Comparison of ENCODE assay signal across 8 mouse cellular contexts in genomic region chr7:3302556-3303275, GRCm38 (mm10). TPM values are rescaled to one million over a fixed set of nuclear protein-coding genes. Genes with fewer than 3 reads are reported as not detected.
DNase-seq lines count a peak whose midpoint lies in the region; ATAC-seq and TF ChIP-seq lines count a peak whose summit lies in the region.

No protein-coding gene starts in this region.

- H3K9me3 ChIP-seq in heart, postnatal 0 days (replicated peaks; ENCODE audit: control insufficient read depth, low read length): no peaks in the 10 kb centered on the region
- no peaks in the 10 kb centered on the region for H3K9me3 ChIP-seq in lung, embryonic 16.5 days (ENCODE audit: control insufficient read depth, low read length)
- H3K9me3 ChIP-seq in stomach, embryonic 14.5 days (ENCODE audit: control insufficient read depth, low read depth, low read length): no peaks in the 10 kb centered on the region

- peak overlapping the region; percentile 94 for H3K4me3 ChIP-seq in cortical plate, adult 2 months (ENCODE audit: insufficient read depth, low read length)
- peak overlapping the region; percentile 43 for H3K4me3 ChIP-seq in heart, postnatal 0 days (ENCODE audit: low read depth, low read length)
- peak overlapping the region; percentile 33 for H3K4me3 ChIP-seq in lung, embryonic 16.5 days (ENCODE audit: low read length)
- H3K4me3 ChIP-seq in stomach, embryonic 14.5 days (ENCODE audit: low read depth, low read length): peak overlapping the region; percentile 25

- TF ChIP-seq EP300 in heart, postnatal 0 days (IDR thresholded peaks at IDR 0.05; ENCODE audit: low read depth): no peak

- peak overlapping the region; percentile 57; the same call in 1 of the 2 replicates for H3K27ac ChIP-seq in cortical plate, adult 2 months (ENCODE audit: insufficient read depth, low read length)
- H3K27ac ChIP-seq in heart, postnatal 0 days (ENCODE audit: low read depth): peak overlapping the region; percentile 74
- no peak overlapping the region for H3K27ac ChIP-seq in lung, embryonic 16.5 days (ENCODE audit: low read length)
- H3K27ac ChIP-seq in stomach, embryonic 14.5 days (ENCODE audit: low read length): no peak overlapping the region

- 3% methylated on average over 16 of the region's 16 CpGs for WGBS in heart, postnatal 0 days
- 1% methylated on average over 16 of the region's 16 CpGs for WGBS in lung, embryonic 16.5 days
- WGBS in stomach, embryonic 14.5 days: 5% methylated on average over 16 of the region's 16 CpGs

- TF ChIP-seq CTCF in cortical plate, adult 2 months (IDR thresholded peaks at IDR 0.05; ENCODE audit: extremely low read depth, insufficient read depth, low read length): peak; percentile 55; the same call in 1 of the 2 replicates
- peak; percentile 68 for TF ChIP-seq CTCF in heart, postnatal 0 days (IDR thresholded peaks at IDR 0.05; ENCODE audit: low read depth)

- DNase-seq in kidney, postnatal 10 days: peak; percentile 24
- DNase-seq in kidney, adult 18-20 months: no peak
- DNase-seq in heart, postnatal 0 days (ENCODE audit: low spot score): peak; percentile 84
- DNase-seq in natural killer cell, adult 2 months (ENCODE audit: low spot score in 2 of 2): no peak

- peak overlapping the region; percentile 52 for H3K9ac ChIP-seq in heart, postnatal 0 days (replicated peaks; ENCODE audit: low read depth, low read length)
- peak overlapping the region; percentile 54 for H3K9ac ChIP-seq in lung, embryonic 16.5 days (ENCODE audit: low read length)
- H3K9ac ChIP-seq in stomach, embryonic 14.5 days (replicated peaks; ENCODE audit: low read depth, low read length): no peak overlapping the region

- no peaks in the 10 kb centered on the region; the same call in 1 of the 2 replicates for H3K4me1 ChIP-seq in cortical plate, adult 2 months (ENCODE audit: control insufficient read depth, insufficient read depth, low read length)
- H3K4me1 ChIP-seq in heart, postnatal 0 days (ENCODE audit: control insufficient read depth, insufficient read depth): peaks cover 12% of the 10 kb centered on the region
- H3K4me1 ChIP-seq in lung, embryonic 16.5 days (replicated peaks; ENCODE audit: control insufficient read depth, insufficient read depth, low read length): peaks cover 16% of the 10 kb centered on the region
- peaks cover 15% of the 10 kb centered on the region; the same call in 1 of the 2 replicates for H3K4me1 ChIP-seq in stomach, embryonic 14.5 days (ENCODE audit: control insufficient read depth, insufficient read depth, low read length)

- ATAC-seq in heart, postnatal 0 days (ENCODE audit: insufficient read depth, low read depth): peak; percentile 46
- peak; percentile 37 for ATAC-seq in lung, embryonic 16.5 days (ENCODE audit: low read depth)
- peak; percentile 11; the same call in 1 of the 2 replicates for ATAC-seq in stomach, embryonic 14.5 days (ENCODE audit: insufficient number of reproducible peaks, insufficient read depth, low FRiP score, low read depth)
- no peak for ATAC-seq in inflammation-experienced regulatory T-cells, adult 6 months

- peaks cover 18% of the 10 kb centered on the region for H3K27me3 ChIP-seq in heart, postnatal 0 days (ENCODE audit: control insufficient read depth, insufficient read depth, low read length)
- peaks cover 21% of the 10 kb centered on the region for H3K27me3 ChIP-seq in lung, embryonic 16.5 days (ENCODE audit: control insufficient read depth, insufficient read depth, low read depth, low read length)
- H3K27me3 ChIP-seq in stomach, embryonic 14.5 days (ENCODE audit: control insufficient read depth, insufficient read depth, low read length): 0 out of 2 replicates have a peak, but pooled peaks cover 4% of the 10 kb centered on the region

- H3K4me2 ChIP-seq in heart, postnatal 0 days (ENCODE audit: low read depth, low read length): peak overlapping the region; percentile 75
- H3K4me2 ChIP-seq in lung, embryonic 16.5 days (ENCODE audit: low read depth, low read length): peak overlapping the region; percentile 56
- peak overlapping the region; percentile 59 for H3K4me2 ChIP-seq in stomach, embryonic 14.5 days (replicated peaks; ENCODE audit: low read depth, low read length)

- peaks cover 22% of the 10 kb centered on the region for H3K36me3 ChIP-seq in heart, postnatal 0 days (replicated peaks; ENCODE audit: control insufficient read depth, insufficient read depth, low read length)
- peaks cover 11% of the 10 kb centered on the region for H3K36me3 ChIP-seq in lung, embryonic 16.5 days (ENCODE audit: control insufficient read depth, insufficient read depth, low read length)
- peaks cover 22% of the 10 kb centered on the region for H3K36me3 ChIP-seq in stomach, embryonic 14.5 days (ENCODE audit: control insufficient read depth, insufficient read depth, low read length)

- no peak for TF ChIP-seq POLR2A in cortical plate, adult 2 months (IDR thresholded peaks at IDR 0.05; ENCODE audit: extremely low read depth, insufficient read depth, low read length)

RNA-seq across cellular contexts. Expression of gene Prkcg, which starts 13.7 kb away (rescaled TPM):
- polyA plus RNA-seq in cortical plate, adult 2 months (2012; rRNA removed): 148 and 167 TPM in 2 replicates
- total RNA-seq in heart, postnatal 0 days (2014; rRNA removed; ENCODE audit: low replicate concordance): 1.8 and 4.2 TPM in 2 replicates
- polyA plus RNA-seq in heart, postnatal 0 days (2015; fragmentation: Nextera tagmentation; extraction: Ambion mirVana): 0.30 and 0.40 TPM in 2 replicates
- polyA plus RNA-seq in lung, embryonic 16.5 days (2015; fragmentation: Nextera tagmentation; extraction: Ambion mirVana): 0.24 and 0.58 TPM in 2 replicates
- polyA plus RNA-seq in stomach, embryonic 14.5 days (2014; fragmentation: Nextera tagmentation; extraction: Ambion mirVana): 0.39 and 0.75 TPM in 2 replicates
- under 1 TPM in 1 of 3 experiments, not detected in 2; 0.82 TPM for polyA plus RNA-seq in inflammation-experienced regulatory T-cells, adult 6 months (2017; shearing (Covaris generic))

RNA-seq across cellular contexts. Expression of gene Myadm, which starts 13.8 kb away (rescaled TPM):
- polyA plus RNA-seq in cortical plate, adult 2 months (2012; rRNA removed): 70.8 and 76.1 TPM in 2 replicates
- total RNA-seq in heart, postnatal 0 days (2014; rRNA removed; ENCODE audit: low replicate concordance): 223 and 238 TPM in 2 replicates
- polyA plus RNA-seq in heart, postnatal 0 days (2015; fragmentation: Nextera tagmentation; extraction: Ambion mirVana): 119 and 123 TPM in 2 replicates
- polyA plus RNA-seq in lung, embryonic 16.5 days (2015; fragmentation: Nextera tagmentation; extraction: Ambion mirVana): 142 and 151 TPM in 2 replicates
- polyA plus RNA-seq in stomach, embryonic 14.5 days (2014; fragmentation: Nextera tagmentation; extraction: Ambion mirVana): 204 and 212 TPM in 2 replicates
- 10 to 100 TPM in 1 of 3 experiments, 1 to 10 TPM in 2; 1.5 to 23.0 (median 4.8) TPM for polyA plus RNA-seq in inflammation-experienced regulatory T-cells, adult 6 months (2017; shearing (Covaris generic))

RNA-seq across cellular contexts. Expression of gene Cacng7, which starts 30.0 kb away (rescaled TPM):
- polyA plus RNA-seq in cortical plate, adult 2 months (2012; rRNA removed): 207 and 214 TPM in 2 replicates
- 4.0 and 6.3 TPM in 2 replicates for total RNA-seq in heart, postnatal 0 days (2014; rRNA removed; ENCODE audit: low replicate concordance)
- 0.15 and 0.29 TPM in 2 replicates for polyA plus RNA-seq in heart, postnatal 0 days (2015; fragmentation: Nextera tagmentation; extraction: Ambion mirVana)
- polyA plus RNA-seq in lung, embryonic 16.5 days (2015; fragmentation: Nextera tagmentation; extraction: Ambion mirVana): 0.24 and 0.55 TPM in 2 replicates
- 3.2 and 3.8 TPM in 2 replicates for polyA plus RNA-seq in stomach, embryonic 14.5 days (2014; fragmentation: Nextera tagmentation; extraction: Ambion mirVana)
- polyA plus RNA-seq in inflammation-experienced regulatory T-cells, adult 6 months (2017; shearing (Covaris generic)): not detected

RNA-seq across cellular contexts. Expression of gene Nlrp12, which starts 53.2 kb away (rescaled TPM):
- 0.04 TPM in 1 of 2 replicates, not detected in the other for polyA plus RNA-seq in cortical plate, adult 2 months (2012; rRNA removed)
- under 0.01 TPM in 1 of 2 replicates, not detected in the other for total RNA-seq in heart, postnatal 0 days (2014; rRNA removed; ENCODE audit: low replicate concordance)
- 0.01 TPM in 2 replicates for polyA plus RNA-seq in heart, postnatal 0 days (2015; fragmentation: Nextera tagmentation; extraction: Ambion mirVana)
- 0.03 TPM in 2 replicates for polyA plus RNA-seq in lung, embryonic 16.5 days (2015; fragmentation: Nextera tagmentation; extraction: Ambion mirVana)
- not detected in 2 replicates for polyA plus RNA-seq in stomach, embryonic 14.5 days (2014; fragmentation: Nextera tagmentation; extraction: Ambion mirVana)
- not detected for polyA plus RNA-seq in inflammation-experienced regulatory T-cells, adult 6 months (2017; shearing (Covaris generic))

Comparison
In these comparisons a context has a peak if more than half of its experiments do, and no peak if none do; other contexts are left out.
1. DNase-seq: peak in kidney, postnatal 10 days (single experiment) and heart, postnatal 0 days (single experiment); none in kidney, adult 18-20 months (single experiment) and natural killer cell, adult 2 months (0 of 2).
2. H3K27ac ChIP-seq: peak in cortical plate, adult 2 months (single experiment) and heart, postnatal 0 days (single experiment); none in lung, embryonic 16.5 days (single experiment) and stomach, embryonic 14.5 days (single experiment).
3. H3K4me3 ChIP-seq: peak in every context shown above with its lines; median percentile 94 in cortical plate, adult 2 months; 43 in heart, postnatal 0 days; 33 in lung, embryonic 16.5 days; 25 in stomach, embryonic 14.5 days.
4. RNA of gene Prkcg, which starts 13.7 kb away (polyA plus RNA-seq): 148 to 167 TPM in cortical plate, adult 2 months; 0.39 to 0.75 TPM in stomach, embryonic 14.5 days, 0.30 to 0.40 TPM in heart, postnatal 0 days, 0.24 to 0.58 TPM in lung, embryonic 16.5 days and 0.82 TPM in inflammation-experienced regulatory T-cells, adult 6 months; every median in the first group is over 10 times any median in the second.
5. RNA of gene Cacng7, which starts 30.0 kb away (polyA plus RNA-seq): 207 to 214 TPM in cortical plate, adult 2 months; 3.2 to 3.8 TPM in stomach, embryonic 14.5 days, 0.24 to 0.55 TPM in lung, embryonic 16.5 days, 0.15 to 0.29 TPM in heart, postnatal 0 days and not detected in inflammation-experienced regulatory T-cells, adult 6 months; every median in the first group is over 10 times any median in the second.
6. Peak in every context shown above with its lines, with median percentiles within 50 percentile points of each other: H3K4me2 ChIP-seq.